Mouse (Mus musculus): ENCODE results near the gene Garnl3.

The Garnl3 gene

DNA sequence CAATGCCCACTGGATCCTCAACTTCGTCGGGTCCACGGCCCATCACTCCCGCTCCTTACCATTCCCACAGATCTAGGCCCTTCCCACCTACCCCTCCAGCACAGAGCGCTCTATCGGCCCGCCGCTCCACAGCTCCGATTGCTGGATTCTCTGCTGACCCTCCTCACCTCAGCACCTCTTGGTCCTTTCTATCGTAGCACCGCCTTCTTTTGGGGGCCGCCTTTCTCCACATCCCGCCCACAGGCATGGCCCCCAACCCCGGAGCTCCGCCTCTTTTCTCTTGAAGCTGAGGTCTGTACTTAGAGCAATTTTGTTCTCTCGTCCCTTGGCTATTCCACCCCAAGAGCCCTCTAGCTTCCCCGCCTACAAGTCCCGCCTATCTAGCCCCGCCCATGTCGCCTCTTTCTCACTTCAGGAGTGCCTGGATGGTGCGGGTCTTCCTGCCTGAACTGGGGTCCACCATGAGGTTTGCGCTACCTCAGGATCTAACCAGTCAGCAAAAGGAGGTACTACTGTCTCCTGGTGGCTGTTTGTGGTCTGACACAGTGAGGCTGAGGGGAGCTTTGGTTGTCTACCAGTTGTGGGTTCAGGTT, at the start of gene Garnl3:
Gene Garnl3 (minus strand): TSS at position 155 of the 593 bp plus-strand sequence.
- DNase-seq (ENCODE audit: low spot score), result peak; percentile 45

DNA sequence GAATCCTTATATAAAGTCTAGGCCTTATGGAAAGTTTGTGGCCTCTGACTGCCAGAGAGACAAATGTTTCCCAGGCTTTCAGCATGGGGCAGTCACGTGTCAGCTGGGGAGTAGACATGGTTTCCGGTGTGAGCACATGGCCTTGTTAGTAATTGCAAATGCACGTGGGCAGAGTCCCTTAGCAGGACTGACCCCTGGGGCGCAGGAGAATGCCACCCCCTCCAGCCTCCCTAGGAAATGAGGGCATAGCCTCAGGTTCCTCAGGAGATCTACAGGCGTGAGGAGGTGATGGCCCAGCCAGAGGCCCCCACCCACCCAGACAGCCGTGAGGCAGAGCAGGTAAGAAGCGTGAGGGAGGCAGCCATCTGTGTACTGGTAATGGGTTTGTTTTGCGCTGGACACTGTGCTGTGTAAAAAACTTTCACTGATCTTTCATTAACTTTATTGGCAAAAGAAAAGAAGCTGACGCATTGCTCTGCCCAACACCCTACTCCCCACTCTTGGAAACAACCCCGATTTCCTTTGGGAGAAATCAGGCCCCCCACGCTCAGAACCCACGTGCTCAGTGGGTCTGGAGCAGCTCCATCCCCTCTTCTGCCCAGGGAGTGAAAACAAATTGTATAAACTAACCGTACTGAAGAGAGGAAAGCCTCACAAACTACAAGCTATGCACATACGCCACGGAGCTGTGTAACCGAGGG, 48.6 kb upstream of the Garnl3 start:
- no peak for DNase-seq (ENCODE audit: low spot score)

DNA sequence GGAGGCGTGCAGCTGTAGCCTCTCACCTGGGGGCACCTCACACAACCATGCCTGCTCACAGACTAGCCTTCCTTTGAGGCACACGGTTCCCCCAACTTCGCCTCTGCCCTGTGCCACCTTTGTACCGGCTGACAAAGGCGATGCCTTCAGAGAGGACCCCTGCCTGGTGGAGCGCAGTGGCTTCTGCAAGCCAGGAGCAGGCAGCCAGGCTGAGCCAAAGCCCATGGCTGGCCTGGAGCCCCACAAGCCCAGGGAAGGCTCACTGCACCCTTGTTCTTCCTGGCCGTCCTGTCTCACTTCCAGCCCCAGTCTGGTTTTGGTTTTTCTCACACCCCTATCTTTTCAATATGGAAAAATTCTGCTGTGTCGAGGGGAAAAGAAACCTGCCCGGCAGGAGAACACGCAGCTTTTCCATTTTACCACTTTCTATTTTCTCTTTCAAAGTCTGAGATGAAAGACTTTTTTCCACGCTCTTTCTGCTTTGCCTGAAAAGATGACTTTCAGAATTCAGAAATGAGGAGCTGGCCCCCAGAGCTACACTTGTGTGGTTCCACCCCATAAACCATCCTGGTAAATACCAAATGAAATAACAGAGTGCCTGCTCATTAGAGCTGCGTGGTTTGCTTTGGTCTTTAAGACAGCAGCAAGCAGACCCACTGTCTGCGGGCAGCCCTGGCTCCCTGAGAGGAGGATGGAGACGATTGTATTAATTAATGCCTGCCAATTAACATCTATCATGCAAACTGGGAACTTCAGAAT, 47.9 kb upstream of the Garnl3 start:
- no peak for DNase-seq (ENCODE audit: low spot score)

DNA sequence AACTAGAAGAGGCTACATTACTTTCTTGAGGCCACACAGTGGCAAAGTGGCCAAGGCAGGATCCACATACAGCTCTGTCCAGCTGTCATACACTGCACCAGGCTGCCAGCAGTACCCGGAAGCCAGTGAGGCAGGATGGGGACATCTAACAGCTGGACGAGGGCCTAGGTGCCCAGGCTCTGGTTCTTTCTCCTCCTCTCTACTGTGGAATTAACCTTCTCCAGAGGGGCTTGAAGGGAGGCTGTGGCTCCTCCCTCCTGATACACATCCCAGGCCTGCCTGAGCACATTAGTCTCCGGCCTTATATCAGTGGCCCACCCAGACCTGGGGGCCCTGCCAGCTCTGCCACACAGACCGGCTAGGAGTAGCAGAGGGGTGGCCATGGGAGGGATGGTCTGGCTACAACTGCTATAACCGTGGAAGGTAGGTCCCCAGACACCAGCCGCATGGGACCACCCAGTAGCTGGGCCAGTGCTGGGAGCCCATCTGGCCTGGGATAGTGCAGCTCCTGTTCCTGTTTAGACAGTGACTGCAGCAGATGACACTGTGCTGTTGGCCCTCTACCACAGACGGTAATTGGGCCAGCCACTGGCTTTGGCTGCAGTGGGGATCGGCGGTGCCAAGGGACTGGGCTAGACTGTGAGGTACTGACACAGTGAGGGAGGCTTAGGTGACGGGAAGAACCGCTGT, 46.9 kb upstream of the Garnl3 start:
- no peak for DNase-seq (ENCODE audit: low spot score)

DNA sequence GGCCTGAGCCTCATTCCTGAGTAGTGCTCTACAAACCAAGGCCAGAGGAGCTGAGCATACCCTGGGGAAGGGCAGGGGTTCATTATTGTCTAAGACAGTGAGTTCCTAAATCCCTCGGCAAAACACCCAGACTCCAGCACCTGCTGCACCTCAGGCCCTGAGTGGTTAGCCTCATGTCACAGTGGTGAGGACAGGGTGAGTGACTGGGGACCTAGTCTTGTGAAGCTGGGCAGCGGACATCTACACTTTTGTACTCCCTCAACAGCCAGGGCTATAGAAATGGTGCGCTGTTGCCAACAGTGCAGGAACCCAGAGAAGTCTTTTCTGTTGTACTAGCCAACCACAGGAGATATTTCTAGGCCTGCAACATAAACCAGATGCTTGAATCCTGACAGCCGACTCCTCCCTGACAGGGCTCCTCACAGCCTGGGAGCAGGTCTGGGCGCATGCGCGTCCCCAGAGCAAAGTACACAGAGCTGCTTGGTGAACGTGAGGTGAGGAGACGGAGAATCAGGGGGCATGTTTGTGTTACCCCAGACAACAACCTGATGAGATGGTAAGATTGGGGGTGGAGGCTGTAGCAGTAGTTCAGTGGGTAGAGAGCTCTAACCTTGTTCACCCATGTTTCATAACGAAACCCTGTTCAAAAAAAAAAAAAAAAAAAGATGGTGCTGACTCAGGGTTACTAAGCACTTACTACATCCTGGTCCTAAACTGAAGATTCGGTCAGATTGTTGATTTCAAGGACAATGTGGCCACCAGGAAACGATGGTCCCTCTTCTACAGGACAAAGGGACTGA, 46.2 kb upstream of the Garnl3 start:
- DNase-seq (ENCODE audit: low spot score), result no peak

DNA sequence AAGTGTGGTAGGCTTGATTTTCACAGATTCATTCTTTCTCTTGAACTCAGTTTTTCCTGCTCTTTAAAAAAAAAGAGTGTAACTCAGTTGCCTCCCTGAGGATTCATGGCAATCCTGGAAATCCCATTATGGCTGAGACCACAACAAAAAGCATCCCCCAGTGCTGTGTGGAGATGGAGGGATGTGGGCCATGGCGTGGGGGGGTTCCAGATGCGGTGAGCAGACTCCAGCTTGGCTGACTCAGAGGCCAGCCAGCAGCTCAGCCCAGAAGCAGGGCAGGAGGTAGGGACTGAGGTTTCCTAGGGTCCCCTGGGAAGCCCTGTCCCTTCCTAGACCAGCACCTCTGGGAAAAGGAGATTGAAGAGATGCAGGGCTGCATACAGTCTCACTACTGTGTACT, 45.5 kb upstream of the Garnl3 start:
- DNase-seq (ENCODE audit: low spot score), result no peak

DNA sequence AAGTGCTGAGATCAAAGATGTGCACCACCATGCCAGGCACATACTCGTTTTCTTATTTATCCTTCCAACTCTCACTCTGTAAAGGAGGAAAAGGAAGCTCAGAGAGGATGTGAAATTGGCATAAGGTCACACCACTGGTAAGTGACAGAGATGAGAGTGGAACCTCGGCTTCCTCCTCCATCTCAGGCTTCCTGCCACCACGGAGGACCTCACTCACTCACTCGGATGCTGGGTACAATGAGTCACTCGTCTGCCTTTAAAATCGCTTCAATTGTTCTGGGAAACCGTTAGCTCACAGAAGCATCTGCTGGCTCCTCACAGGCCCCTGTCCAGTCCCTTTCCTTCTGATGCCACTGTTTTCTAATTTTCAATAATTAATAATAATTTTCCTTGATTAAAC, 45.1 kb upstream of the Garnl3 start:
- DNase-seq (ENCODE audit: low spot score), result no peak

DNA sequence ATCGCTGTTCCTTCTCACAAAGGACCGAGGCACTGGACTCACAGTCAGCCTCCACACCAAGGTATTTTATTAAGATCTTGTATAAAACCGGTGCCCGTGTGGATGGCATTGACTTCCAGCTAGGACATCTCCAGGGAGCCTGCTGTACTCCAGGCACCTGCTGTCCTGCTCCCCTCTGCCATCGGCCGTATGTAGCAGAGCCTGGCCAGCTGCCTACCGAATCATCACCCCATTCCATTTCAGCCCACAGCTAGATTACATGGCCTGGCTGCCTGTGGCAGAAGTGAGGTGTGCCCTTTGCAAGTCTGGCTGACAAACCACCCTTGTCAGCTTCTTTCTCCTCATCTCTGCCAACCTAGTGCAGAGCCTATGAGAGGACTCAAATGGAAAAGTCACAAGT, 42.2 kb upstream of the Garnl3 start:
- DNase-seq (ENCODE audit: low spot score), result no peak

DNA sequence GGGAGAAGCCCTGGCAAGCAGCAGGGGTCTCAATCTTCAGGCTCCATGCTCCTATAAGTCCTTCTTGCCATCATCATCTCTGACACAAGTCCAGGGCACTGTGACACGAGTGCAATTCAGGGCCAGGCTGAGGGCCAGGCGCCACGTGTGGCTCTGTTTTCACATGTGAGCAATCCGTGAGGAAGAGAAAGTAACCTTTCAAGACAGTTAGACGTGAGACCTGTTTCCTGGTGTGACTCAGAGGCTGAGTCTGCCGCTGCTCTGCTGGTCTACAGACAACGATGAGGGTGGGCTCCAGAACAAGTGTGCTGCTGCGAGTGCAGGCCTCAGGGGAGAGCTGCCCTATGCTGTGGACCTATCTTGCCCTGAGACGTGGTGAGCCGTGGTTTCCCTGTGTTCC, 41.7 kb upstream of the Garnl3 start:
- no peak for DNase-seq (ENCODE audit: low spot score)

DNA sequence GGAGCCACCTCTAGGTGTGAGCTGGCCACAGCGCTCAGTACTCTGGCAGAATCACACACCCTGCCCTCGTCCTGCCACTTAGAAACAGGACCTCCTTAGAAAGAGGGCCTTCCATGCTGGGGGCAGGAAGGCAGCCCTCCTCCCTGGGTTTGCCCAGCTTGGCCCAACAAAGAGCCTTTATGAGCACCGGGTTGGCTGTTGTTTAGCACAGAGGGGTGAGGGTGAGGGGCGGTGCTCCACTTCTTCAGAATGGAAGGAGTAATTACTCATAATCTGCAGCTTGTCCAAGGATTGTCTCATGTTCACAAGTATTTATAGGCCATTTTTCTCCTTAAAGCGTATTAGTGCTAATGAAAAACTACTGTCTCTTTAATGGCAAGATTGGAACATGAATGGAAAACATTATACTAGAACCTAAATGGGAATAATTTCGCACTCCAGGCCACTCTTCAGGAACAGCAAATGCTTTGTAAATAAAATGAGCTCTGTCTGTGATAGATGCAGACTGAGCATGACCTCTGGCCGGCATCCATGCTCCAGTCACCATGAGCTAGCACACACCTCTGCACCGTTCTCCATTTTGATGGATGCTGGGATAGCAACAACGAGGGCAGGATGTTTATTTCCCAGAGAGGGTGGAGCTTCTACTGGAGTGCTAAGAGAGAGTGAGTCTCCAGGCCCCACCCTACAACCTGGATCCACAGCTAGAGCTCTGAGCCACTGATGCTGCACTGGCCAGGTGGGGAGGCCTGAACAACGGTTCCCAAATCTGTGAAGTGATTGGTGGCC, 39.5 kb upstream of the Garnl3 start:
- no peak for DNase-seq (ENCODE audit: low spot score)

DNA sequence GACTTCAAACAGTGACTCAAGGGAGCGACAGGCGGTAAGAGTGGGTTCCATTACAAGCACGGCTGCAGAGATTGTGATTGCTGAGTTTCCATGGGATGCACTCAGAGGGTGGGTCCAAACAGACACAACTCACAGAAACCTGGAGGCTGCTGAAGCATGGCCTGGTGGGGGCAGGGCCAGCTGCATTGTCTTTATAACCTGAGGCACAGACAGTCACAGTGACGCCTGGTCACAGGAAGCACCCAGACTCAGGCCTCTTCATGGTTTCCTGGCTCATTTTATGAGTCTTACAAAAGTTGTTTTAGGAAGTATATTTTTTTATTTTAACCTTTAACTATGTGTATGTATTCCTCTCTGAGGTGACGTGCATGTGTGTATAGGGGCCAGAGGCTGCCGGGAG, 38.0 kb upstream of the Garnl3 start:
- DNase-seq (ENCODE audit: low spot score), result no peak

DNA sequence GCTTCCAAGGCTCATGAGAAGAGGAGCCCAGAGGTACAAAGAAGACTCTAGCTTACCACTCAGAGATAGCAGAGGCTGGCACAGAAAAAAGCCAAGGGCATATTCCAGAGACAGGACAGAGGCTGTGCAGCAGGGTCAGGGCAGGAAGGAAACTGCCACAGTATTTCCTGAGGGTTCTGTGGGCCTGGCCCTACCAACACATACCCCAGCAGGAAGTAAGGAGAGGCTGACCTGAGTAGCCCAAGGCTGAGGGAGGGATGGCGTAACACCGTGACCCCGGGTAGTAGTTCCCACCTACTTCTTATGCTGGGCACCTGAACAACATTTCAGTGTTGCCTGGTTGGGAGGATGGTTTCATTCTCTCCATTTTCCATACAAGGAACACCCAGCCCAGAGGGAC, 35.6 kb upstream of the Garnl3 start:
- DNase-seq (ENCODE audit: low spot score), result no peak

DNA sequence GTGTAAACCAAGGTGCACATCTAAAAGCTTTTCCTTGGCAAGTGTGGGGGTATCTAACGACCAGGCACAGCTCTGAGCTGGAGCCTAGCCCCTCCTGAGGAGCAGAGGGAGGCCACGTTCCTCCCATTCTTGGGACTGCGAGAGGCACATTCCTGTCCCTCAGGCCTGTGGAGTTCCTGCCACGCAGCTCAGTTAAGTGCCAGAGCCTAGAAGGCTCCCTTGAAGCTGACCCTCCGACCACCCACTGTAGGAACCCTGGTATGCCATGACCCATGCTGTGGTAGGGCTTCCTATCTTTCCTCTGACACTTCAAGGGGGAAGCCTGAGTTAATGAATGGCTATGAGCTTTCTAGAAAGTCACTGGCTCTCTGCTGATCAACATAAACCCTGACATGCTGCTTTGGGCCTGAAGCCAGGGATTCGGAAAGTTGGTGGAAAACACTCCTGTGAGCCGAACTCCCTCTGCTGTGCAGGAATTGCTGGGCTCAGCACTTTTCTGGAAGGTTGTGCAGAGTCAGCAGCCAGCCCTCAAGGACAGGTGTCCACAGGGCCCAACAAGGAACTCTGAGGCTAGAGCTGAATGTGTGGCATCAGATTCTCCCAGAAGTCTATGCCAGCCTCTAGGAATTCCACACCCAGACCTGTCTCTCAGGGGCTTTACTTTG, 34.4 kb upstream of the Garnl3 start:
- DNase-seq (ENCODE audit: low spot score), result no peak

DNA sequence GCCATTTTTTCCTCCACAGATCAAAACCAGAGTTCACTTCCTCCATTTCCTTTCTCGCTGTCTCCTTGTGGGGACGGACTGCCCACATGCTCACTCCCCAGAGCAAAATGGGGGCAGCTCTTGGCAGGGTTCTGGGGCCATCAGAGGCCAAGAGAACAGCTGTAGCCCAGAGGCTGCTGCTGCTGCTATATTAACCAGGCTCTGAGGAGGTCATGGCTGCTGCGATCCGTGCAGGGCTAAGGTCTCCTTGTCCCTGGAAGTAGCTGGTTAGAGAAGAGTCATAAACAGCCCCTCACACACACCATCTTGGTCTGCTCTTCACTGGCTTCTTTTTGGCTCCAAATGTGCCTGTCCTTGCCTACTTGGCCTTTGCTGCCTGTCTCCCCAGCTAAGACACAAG, 33.8 kb upstream of the Garnl3 start:
- no peak for DNase-seq (ENCODE audit: low spot score)

DNA sequence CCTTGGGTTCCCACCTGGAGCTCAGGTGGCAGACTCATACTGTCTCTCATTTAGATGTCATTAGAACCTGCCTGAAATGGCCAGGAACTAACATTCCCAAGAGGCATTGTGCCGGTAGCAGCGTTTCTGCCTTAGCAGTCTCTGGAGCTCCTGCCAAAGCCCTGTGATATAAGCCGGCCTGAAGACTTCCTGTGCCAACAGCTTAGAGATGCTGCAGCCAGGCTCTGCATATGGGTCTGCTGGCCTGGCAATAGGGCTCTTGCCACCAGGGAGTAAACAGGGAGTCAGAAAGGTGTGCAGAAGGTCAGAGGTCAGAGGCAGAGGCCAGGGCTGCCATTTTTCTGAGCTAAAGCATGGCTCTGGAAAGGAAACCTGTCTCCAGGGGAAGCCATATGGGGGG, 33.2 kb upstream of the Garnl3 start:
- DNase-seq (ENCODE audit: low spot score), result no peak

DNA sequence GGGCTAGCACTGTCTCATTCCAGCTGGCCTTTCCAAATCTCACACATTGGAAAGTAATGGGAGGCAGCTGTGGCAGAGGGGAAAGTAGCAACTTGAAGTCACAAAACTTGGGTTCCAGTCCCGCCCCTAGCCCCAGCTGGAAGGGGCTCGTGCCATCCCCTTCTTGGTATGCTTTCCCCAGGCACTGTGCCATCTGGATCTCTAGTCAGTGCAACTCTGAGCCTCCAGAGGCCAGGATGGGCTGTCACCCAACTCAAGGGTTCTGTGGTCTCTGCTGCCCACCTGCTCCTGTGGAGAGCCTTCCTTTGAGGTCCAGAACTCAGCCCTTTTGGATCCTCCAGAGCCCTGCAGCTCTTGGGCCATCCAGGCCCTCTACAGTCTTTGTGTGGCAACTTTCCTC, 30.7 kb upstream of the Garnl3 start:
- DNase-seq (ENCODE audit: low spot score), result no peak

DNA sequence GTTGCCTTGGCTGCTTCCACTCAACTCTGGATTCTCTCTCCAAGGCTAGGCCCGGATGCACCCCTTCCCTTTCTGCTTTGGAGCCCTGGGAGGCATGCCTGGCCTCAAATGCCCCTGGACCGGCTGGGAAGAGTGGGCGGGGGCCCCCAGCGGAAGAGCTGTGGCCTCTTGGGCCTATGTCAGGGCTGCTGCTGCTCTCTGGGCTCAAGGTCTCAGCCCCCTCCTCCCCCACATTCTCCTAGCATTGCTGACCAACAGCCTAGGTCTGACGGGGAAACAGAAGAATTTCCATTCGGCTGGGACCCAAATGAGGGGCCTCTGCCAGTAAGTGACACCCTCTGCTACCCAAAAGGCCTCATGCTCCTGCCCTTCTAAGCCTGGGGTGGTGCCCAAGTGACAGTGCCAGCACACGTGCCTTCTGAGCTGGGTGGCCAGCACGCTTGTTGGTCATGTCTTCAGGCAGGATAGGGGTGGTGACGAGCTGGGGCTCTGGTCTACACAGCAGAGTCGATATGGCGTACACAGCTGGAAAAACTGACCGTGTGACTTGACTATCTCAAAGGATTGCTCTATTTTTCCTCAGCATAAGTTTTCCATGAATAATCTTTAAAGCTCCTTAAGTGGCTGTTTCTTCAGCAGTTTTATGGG, 29.0 kb upstream of the Garnl3 start:
- no peak for DNase-seq (ENCODE audit: low spot score)

DNA sequence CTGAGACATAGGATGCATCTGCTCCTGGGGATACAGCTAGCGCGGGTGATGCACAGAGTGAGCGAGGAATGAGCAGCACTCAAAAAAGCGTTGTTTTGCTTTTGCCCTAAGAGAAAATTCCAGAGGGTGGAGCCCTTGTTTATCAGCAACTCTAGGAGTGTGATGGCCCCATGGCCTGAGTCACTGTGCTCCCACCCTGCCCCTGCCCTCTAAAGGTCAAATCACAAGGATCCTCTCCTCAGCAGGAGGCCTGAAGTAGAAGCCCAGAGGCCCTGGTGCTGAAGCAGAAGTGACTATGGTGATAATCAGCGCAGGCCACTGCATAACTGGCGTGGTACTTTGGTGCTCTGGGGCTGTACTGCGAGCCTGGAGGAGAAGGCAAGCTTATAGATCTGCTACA, 28.1 kb upstream of the Garnl3 start:
- no peak for DNase-seq (ENCODE audit: low spot score)

DNA sequence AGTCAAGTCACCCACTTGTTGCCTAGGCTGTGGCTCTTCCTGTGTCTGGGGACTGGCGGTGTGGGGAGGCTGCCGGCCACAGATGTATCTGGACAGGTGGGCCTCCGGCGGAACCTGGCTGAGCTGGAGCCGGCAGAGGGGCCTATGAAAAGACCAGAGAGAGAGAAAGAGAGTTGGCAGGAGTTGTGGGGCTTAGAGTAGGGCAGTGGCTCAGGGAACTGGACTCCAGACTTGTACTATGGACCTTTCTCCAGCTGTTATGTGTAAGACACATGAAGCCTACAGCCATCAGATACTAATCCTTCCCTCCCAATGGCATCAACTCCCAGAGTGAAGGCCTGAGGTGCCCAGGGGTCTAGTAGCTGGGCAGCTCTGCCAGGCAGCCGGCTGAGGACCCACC, 27.4 kb upstream of the Garnl3 start:
- DNase-seq (ENCODE audit: low spot score), result no peak

DNA sequence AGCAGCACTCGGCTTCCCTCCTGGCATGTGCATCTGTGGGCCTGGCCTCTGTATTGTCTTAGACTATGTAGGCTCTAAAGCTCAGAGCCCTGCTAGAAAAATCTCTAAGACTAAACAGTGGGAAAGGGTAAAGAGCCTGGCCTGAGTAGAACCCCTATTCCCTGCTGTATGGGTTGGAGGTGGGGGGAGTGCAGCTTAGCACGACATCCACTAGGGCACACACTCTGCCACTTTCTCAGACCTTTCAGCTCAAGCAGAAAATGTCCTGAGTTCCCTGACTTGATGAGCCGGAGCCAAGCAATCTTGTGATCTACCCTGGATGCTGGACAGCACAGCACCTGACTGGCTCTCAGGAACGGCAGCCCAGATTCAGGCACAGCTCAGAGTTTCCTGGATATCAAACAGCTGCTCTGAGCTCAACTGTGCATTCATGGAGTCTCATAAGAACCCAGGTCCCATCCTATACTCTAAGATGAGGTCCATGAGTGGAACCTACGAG, 24.9 kb upstream of the Garnl3 start:
- no peak for DNase-seq (ENCODE audit: low spot score)
